Mouse (Mus musculus) intestine, postnatal 0 days (tissue): ENCODE data around the gene Soga1. TPM values are rescaled to one million over a fixed set of nuclear protein-coding genes. Genes with fewer than 3 reads are reported as not detected.

ENCODE experiments used
- ATAC-seq: fragments of 200-750 bp; cut with Nextera tagmentation; 2 replicates; pipeline ENCODE4 v1.8.0; 2017; ENCODE audit warnings: mild to moderate bottlenecking, moderate TSS enrichment, moderate library complexity
- H3K27ac ChIP-seq: fragments of 300-500 bp; sonication (generic); 2 replicates; pipeline ENCODE4 v1.5.1; 2014; ENCODE audit warnings: mild to moderate bottlenecking, low read depth, low read length, moderate library complexity
- H3K27me3 ChIP-seq: fragments of 300-500 bp; sonication (generic); replicated peaks from 2 replicates; pipeline ENCODE4 v1.6.1; 2014; ENCODE audit warnings: low read length, mixed read lengths; ENCODE audit not compliant: control insufficient read depth, insufficient read depth
- H3K36me3 ChIP-seq: fragments of 300-500 bp; sonication (generic); 2 replicates; pipeline ENCODE4 v1.6.1; 2014; ENCODE audit warnings: mild to moderate bottlenecking, moderate library complexity; ENCODE audit not compliant: control insufficient read depth, insufficient read depth
- H3K4me1 ChIP-seq: fragments of 300-500 bp; sonication (generic); replicated peaks from 2 replicates; pipeline ENCODE4 v1.6.1; 2014; ENCODE audit warnings: antibody characterized with exemption, low read length, mixed read lengths; ENCODE audit not compliant: control insufficient read depth, insufficient read depth
- H3K4me2 ChIP-seq: fragments of 300-500 bp; sonication (generic); replicated peaks from 2 replicates; pipeline ENCODE4 v1.6.1; 2014; ENCODE audit warnings: low read depth, mild to moderate bottlenecking, moderate library complexity
- H3K4me3 ChIP-seq: fragments of 300-500 bp; sonication (generic); 2 replicates; pipeline ENCODE4 v1.5.1; 2014; ENCODE audit warnings: low read depth, low read length
- H3K9ac ChIP-seq: fragments of 300-500 bp; sonication (generic); 2 replicates; pipeline ENCODE4 v1.6.1; 2014; ENCODE audit warnings: mild to moderate bottlenecking, low read depth, low read length
- H3K9me3 ChIP-seq: fragments of 300-500 bp; sonication (generic); 2 replicates; pipeline ENCODE4 v1.6.1; 2016; ENCODE audit warnings: mixed run types; ENCODE audit not compliant: control insufficient read depth
- CTCF ChIP-seq: sonication (generic); IDR thresholded peaks from 2 replicates; pipeline ENCODE4 v1.5.1; 2016; ENCODE audit warnings: low read depth, mild to moderate bottlenecking, control low read depth, antibody characterized with exemption, moderate library complexity
- WGBS: fragments of 180-500 bp; shearing (Covaris S2); extraction: QIAGEN DNeasy Blood & Tissue Kit; methylation state at CpG from one replicate; pipeline ENCODE4 v1.1.7; 2014; 5-methylcytosine and 5-hydroxymethylcytosine counted together
- polyA plus RNA-seq: library from polyadenylated mRNA; unstranded; fragments of >200 nt; fragmentation: Nextera tagmentation; extraction: Ambion mirVana; gene quantifications from 2 replicates; pipeline ENCODE4 v1.2.1, GENCODE M21; 2015

Soga1 gene
- polyA plus RNA-seq, 1 experiment from 2014 or later: 0.90 TPM

DNA sequence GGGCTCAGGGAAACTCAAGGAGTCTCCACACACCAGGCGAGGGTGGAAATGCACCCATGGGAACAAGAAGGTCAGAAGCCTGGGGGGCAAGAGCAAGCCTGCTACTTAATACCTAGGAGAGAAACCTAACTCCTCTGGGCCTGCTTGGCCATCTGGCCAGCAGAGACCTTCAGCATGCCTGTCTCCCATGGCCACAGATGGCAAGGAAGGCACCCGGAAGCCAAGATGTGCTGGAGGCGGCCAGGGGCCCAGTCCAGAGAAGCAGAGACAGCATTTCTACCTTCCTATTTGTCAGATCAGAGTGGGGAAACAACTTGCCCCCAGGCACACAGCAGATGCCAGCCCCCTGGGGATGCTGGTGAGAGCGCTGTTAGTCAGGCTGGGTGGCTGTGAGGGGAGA lies 50.8 kb downstream of the Soga1 start:
- H3K36me3 ChIP-seq: peaks cover 55% of the 10 kb centered on the region
- 96% methylated on average over 4 of the region's 4 CpGs for WGBS

DNA sequence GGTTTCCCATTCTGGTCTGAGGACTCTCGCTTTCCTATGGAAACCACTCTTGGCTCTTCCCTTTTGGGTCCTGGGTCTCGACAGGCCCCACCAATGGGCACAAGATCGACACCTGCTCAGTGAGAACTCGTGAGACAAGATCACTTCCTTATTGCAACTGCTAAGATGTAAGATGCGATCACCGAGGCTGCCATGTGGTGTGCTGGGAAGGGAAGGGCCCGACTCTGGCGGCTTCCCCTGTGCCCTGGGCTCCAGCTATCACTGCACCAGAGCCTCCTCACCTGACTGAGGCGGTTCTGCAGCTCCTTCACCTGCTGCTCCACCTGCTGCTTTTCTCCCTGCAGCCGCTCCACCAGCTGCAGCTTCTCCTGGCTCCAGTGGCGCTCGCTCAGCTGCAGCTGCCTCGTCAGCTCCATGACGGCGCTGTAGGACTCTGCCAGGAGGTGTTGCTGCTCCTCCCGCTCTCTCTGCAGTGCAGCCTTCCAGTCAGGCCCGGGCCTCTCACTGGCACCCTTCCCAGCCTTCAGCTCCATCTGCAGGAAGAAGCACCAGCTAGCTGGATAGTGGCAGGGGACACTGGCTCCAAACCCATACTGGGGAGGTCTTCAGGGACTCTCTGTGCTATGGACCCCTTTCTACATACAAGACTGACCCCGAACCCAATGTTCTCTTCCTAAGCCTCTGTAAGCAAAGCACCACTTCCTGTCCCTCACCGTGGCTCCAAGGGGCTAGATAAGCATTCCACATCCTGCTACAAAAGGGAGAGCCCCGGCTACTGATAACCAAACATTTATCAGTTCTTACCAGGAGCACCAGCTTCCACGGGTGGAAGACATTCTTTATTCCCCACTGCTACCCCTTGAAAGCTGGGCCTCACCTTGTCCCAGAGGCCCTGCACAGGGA lies 51.7 kb downstream of the Soga1 start:
- ATAC-seq: peak; percentile 53

More for the DNA sequence above, 50.8 kb downstream of the Soga1 start:
- 0 out of 2 replicates have a peak overlapping the region, but pooled peaks have one; percentile 2 for H3K27ac ChIP-seq
- no peaks in the 10 kb centered on the region for H3K27me3 ChIP-seq
- no peak for TF ChIP-seq CTCF
- no peak overlapping the region for H3K4me2 ChIP-seq
- H3K4me3 ChIP-seq: no peak overlapping the region
- H3K9me3 ChIP-seq: 0 out of 2 replicates have a peak, but pooled peaks cover 5% of the 10 kb centered on the region
- no peak for ATAC-seq
- no peaks in the 10 kb centered on the region for H3K4me1 ChIP-seq
- no peak overlapping the region for H3K9ac ChIP-seq

DNA sequence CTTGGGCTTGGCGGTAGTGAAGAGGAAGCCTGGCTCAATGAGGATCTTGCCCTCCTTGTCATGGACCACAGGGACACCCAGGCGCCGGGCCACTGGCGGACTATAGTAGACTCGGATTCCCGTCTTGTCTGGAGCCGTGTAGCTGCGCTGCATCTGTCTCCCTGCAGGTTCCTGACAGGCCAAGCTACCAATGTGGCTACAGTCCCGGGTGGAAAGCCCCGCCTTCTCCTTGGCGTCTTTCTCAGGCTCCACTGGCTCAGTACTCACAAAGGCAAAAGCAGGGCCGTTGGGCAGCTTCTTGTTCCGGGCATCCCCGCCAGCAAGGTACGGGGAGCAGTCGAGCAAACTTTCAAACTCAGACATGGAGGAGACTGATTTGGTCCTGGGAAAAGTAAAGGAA lies 57.9 kb downstream of the Soga1 start:
- Histone ChIP-seq H3K9me3 (0 out of 2 replicates have a peak, but pooled peaks cover 5% of the 10 kb centered on the region), H3K4me1 (no peaks in the 10 kb centered on the region), H3K27me3 (no peaks in the 10 kb centered on the region), H3K36me3 (peaks cover 64% of the 10 kb centered on the region), H3K27ac (no peak overlapping the region), H3K9ac (no peak overlapping the region), H3K4me2 (no peak overlapping the region), H3K4me3 (no peak overlapping the region)
- WGBS: 95% methylated on average over 16 of the region's 16 CpGs
- TF ChIP-seq CTCF: no peak
- no peak for ATAC-seq

More for the DNA sequence above, 51.7 kb downstream of the Soga1 start:
- Histone ChIP-seq H3K27me3 (no peaks in the 10 kb centered on the region), H3K4me1 (no peaks in the 10 kb centered on the region), H3K9me3 (0 out of 2 replicates have a peak, but pooled peaks cover 5% of the 10 kb centered on the region), H3K9ac (no peak overlapping the region), H3K4me3 (no peak overlapping the region), H3K27ac (peak overlapping the region; percentile 28), H3K4me2 (no peak overlapping the region), H3K36me3 (peaks cover 64% of the 10 kb centered on the region)
- 0 out of 2 replicates have a peak, but pooled peaks have one; percentile 10 for TF ChIP-seq CTCF
- WGBS: 76% methylated on average over 21 of the region's 21 CpGs

DNA sequence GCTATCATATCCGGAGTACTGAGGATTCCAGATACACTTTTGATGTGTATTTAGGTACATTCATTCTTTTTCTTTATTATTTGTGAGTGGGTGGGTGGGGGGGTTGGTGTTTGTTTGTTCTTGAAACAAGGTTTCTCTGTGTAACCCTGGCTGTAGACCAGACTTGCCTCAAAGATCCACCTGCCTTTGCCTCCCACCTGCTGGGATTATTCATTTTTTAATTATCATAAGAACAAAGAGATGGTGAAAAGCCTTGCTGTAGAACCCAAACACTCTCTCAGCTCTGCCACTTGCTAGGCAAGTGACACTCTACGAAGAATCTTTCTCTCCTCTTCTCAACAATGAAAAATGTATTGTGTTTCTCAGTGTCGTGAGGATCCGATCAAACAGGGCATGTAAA lies 59.8 kb downstream of the Soga1 start:
- H3K9ac ChIP-seq: no peak overlapping the region
- no peak for TF ChIP-seq CTCF
- H3K4me3 ChIP-seq: no peak overlapping the region
- no peak for ATAC-seq
- no peak overlapping the region for H3K4me2 ChIP-seq
- H3K4me1 ChIP-seq: no peaks in the 10 kb centered on the region
- 91% methylated on average over 4 of the region's 4 CpGs for WGBS
- no peak overlapping the region for H3K27ac ChIP-seq
- H3K27me3 ChIP-seq: no peaks in the 10 kb centered on the region
- H3K36me3 ChIP-seq: peaks cover 52% of the 10 kb centered on the region
- no peaks in the 10 kb centered on the region for H3K9me3 ChIP-seq

DNA sequence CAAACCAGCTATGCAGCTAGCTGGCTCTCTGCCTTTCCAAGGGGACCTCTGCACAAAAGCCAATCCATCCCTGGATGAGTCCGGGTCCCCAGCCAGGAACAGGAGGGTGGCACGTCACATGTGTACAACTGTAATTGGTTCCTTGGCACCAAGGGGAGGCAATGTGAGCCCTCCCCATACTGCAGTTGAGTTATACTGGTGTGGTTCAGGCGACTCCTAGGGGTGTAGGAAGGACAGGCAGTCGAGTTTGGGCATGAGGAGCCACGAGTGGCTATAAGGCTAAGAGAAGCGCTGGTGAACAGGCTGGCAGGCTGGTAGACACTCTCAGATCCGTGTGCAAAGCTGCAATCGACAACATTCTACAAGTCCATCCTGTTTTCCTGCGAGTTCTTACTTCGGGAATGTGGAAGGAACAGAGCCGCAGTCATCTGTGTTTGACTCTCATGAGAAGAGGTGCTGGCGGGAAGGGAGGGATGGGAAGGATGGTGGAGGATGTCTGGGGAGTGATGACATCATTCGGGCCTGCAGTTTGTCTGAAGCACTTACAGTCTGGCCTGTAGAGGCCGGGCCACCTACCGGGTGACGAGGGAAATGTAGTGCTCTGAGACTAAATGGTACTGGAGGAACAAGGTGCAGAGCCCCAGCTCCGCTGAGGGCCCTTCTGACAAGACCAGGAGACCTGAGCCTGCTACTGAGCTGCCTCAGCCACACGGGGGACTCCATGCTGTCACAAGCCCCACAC lies 62.4 kb downstream of the Soga1 start:
- Histone ChIP-seq H3K4me1 (0 out of 2 replicates have a peak, but pooled peaks cover 3% of the 10 kb centered on the region), H3K27ac (no peak overlapping the region), H3K4me3 (no peak overlapping the region), H3K9ac (no peak overlapping the region), H3K36me3 (peaks cover 36% of the 10 kb centered on the region), H3K9me3 (no peaks in the 10 kb centered on the region), H3K27me3 (no peaks in the 10 kb centered on the region), H3K4me2 (no peak overlapping the region)
- WGBS: 78% methylated on average over 18 of the region's 18 CpGs
- peak; percentile 56 for TF ChIP-seq CTCF
- ATAC-seq: no peak

DNA sequence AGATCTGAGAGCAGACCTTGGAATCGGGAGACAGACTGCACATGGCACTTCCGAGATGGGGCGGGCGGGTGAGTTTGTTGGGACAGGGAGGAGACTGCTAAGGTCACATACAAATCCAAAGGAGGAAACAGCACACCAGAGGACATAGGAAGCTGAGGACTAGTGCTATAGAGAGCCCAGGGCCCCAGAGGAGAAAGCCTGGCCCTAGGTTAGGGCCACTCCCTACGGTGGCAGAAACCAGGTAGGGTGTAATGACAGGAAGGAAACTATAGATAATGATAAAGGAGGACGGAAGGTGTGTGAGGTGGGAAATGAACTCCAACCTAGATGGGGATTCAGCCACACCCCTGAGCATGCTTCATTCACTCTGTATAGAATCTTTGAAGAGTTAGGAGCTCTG lies 66.7 kb downstream of the Soga1 start:
- Histone ChIP-seq H3K36me3 (peaks cover 2% of the 10 kb centered on the region; the same call in 1 of the 2 replicates), H3K27ac (no peak overlapping the region), H3K27me3 (no peaks in the 10 kb centered on the region), H3K4me3 (no peak overlapping the region), H3K4me1 (peaks cover 9% of the 10 kb centered on the region), H3K9me3 (no peaks in the 10 kb centered on the region), H3K4me2 (no peak overlapping the region), H3K9ac (no peak overlapping the region)
- WGBS: 45% methylated on average over 6 of the region's 6 CpGs
- TF ChIP-seq CTCF: no peak
- peak; percentile 72 for ATAC-seq
